Mouse (Mus musculus): ENCODE data around the gene Gm4894. TPM values are rescaled to one million over a fixed set of nuclear protein-coding genes. Genes with fewer than 3 reads are reported as not detected.

The Gm4894 gene
- not detected in 2 replicates for polyA plus RNA-seq (2016; fragmentation: Nextera tagmentation; extraction: Ambion mirVana)

DNA sequence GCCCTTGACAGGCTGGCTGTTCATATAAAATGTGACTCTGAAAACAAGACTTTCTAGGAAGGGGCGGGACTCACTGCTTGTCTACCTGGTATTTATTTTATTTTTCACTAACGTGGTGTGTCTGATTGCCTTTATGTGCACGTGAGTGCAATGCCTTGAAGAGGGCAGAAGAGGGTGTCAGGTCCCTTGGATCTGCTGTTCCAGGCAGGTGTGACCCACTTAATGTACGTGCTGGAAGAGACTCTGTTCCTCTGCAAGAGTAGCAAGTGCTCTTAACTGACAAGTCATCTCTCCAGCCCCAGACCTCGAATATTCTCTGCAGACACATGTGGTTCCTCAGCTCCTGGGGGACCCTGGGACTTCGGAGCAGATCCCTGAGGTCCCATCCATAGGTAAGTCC, at the start of gene Gm4894:
Gm4894 (plus strand) TSS at position 301 of the 400 bp plus-strand sequence.
- H3K4me3 ChIP-seq = no peak within 1 kb of the TSS
- no peak within 1 kb of the TSS for H3K27ac ChIP-seq (ENCODE audit: poor library complexity, severe bottlenecking)
- WGBS = 68% methylated on average over 6 of the region's 6 CpGs
- H3K36me3 ChIP-seq = no peaks in the 10 kb centered on the region
- H3K4me1 ChIP-seq (replicated peaks) = no peaks in the 10 kb centered on the region
- no peak within 1 kb of the TSS for H3K9ac ChIP-seq
- H3K27me3 ChIP-seq (replicated peaks) = no peaks in the 10 kb centered on the region
- no peaks in the 10 kb centered on the region for H3K9me3 ChIP-seq (replicated peaks)
- no peak for ATAC-seq (ENCODE audit: insufficient number of reproducible peaks, low FRiP score)
- no peak within 1 kb of the TSS for H3K4me2 ChIP-seq

DNA sequence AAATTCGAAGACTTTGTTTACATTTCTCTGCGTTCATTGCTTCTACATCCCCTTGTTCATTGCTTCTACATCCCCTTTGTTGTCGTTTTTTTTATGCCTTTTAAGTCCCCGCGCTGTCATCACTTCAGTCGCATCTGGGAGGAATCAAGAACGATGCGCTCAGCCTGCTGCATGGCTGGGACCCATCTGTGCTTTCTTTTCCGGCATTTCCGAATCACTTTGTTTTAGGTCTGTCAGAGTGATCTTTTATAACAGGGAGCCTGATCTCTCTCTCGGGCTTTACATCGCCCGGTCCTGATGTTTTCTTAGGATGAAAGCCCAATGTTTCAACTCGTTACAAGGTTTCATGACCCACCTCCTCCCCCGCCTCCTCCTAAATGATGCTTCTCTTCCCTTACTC, 44.0 kb upstream of the Gm4894 start:
- Histone ChIP-seq H3K27me3 (replicated peaks) (0 out of 2 replicates have a peak, but pooled peaks cover 3% of the 10 kb centered on the region), H3K9me3 (replicated peaks) (no peaks in the 10 kb centered on the region), H3K4me1 (replicated peaks) (no peaks in the 10 kb centered on the region), H3K9ac (no peak overlapping the region), H3K4me2 (no peak overlapping the region), H3K36me3 (no peaks in the 10 kb centered on the region), H3K4me3 (no peak overlapping the region), H3K27ac (ENCODE audit: poor library complexity, severe bottlenecking) (no peak overlapping the region)
- 42% methylated on average over 15 of the region's 15 CpGs for WGBS
- ATAC-seq (ENCODE audit: insufficient number of reproducible peaks, low FRiP score) = no peak

DNA sequence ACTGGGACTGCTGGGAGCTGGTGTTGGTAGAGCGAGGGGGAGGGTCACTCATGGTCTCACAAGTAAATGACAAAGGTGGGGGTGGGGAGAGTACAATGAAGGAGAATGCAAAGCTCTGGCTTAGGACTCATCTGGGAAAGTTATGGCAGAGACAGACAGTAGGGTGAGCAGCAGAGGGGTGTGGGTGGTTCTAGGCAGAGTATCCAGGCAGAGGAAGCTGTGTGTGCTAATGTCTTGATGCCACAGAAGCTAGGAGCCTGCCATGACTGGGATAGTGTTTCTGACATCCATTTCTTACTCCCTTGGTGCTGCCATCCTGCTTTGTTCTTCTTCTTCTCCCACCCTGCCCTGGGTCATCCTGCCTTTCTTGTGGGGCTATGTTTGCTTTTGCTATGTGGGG, 38.8 kb upstream of the Gm4894 start:
- H3K36me3 ChIP-seq = no peaks in the 10 kb centered on the region
- H3K4me1 ChIP-seq (replicated peaks) = no peaks in the 10 kb centered on the region
- H3K9me3 ChIP-seq (replicated peaks) = no peaks in the 10 kb centered on the region
- H3K27me3 ChIP-seq (replicated peaks) = 0 out of 2 replicates have a peak, but pooled peaks cover 3% of the 10 kb centered on the region
- H3K27ac ChIP-seq (ENCODE audit: poor library complexity, severe bottlenecking) = no peak overlapping the region
- no peak overlapping the region for H3K9ac ChIP-seq
- no peak for ATAC-seq (ENCODE audit: insufficient number of reproducible peaks, low FRiP score)
- WGBS = 25% methylated on average over 1 of the region's 1 CpGs
- no peak overlapping the region for H3K4me3 ChIP-seq
- H3K4me2 ChIP-seq = no peak overlapping the region

- H3K4me1 ChIP-seq (replicated peaks) = no peaks in the 10 kb centered on the region
- no peak for ATAC-seq (ENCODE audit: insufficient number of reproducible peaks, low FRiP score)
- no peak overlapping the region for H3K4me2 ChIP-seq
- WGBS = 26% methylated on average over 2 of the region's 2 CpGs
- no peak overlapping the region for H3K9ac ChIP-seq
- no peak overlapping the region for H3K27ac ChIP-seq (ENCODE audit: poor library complexity, severe bottlenecking)
- H3K4me3 ChIP-seq = no peak overlapping the region
- H3K36me3 ChIP-seq = no peaks in the 10 kb centered on the region
- no peaks in the 10 kb centered on the region for H3K27me3 ChIP-seq (replicated peaks)
- H3K9me3 ChIP-seq (replicated peaks) = no peaks in the 10 kb centered on the region
Observed at GRCm38 (mm10) chr9:49214734-49215133, 35.6 kb upstream of the Gm4894 start.

- ATAC-seq (ENCODE audit: insufficient number of reproducible peaks, low FRiP score) = no peak
- Histone ChIP-seq H3K4me1 (replicated peaks) (no peaks in the 10 kb centered on the region), H3K4me2 (no peak overlapping the region), H3K9me3 (replicated peaks) (no peaks in the 10 kb centered on the region), H3K36me3 (no peaks in the 10 kb centered on the region), H3K27me3 (replicated peaks) (no peaks in the 10 kb centered on the region), H3K4me3 (no peak overlapping the region), H3K27ac (ENCODE audit: poor library complexity, severe bottlenecking) (no peak overlapping the region), H3K9ac (no peak overlapping the region)
- 84% methylated on average over 20 of the region's 20 CpGs for WGBS
Observed at GRCm38 (mm10) chr9:49217626-49218607, 32.4 kb upstream of the Gm4894 start.

GRCm38 (mm10) chr9:49224488-49224887, 25.8 kb upstream of the Gm4894 start:
- no peak overlapping the region for H3K4me2 ChIP-seq
- no peak overlapping the region for H3K27ac ChIP-seq (ENCODE audit: poor library complexity, severe bottlenecking)
- no peak overlapping the region for H3K9ac ChIP-seq
- no peaks in the 10 kb centered on the region for H3K27me3 ChIP-seq (replicated peaks)
- ATAC-seq (ENCODE audit: insufficient number of reproducible peaks, low FRiP score) = no peak
- no peaks in the 10 kb centered on the region for H3K9me3 ChIP-seq (replicated peaks)
- WGBS = 72% methylated on average over 10 of the region's 10 CpGs
- no peak overlapping the region for H3K4me3 ChIP-seq
- H3K36me3 ChIP-seq = no peaks in the 10 kb centered on the region
- H3K4me1 ChIP-seq (replicated peaks) = no peaks in the 10 kb centered on the region; the same call in 1 of the 2 replicates

- no peaks in the 10 kb centered on the region; the same call in 1 of the 2 replicates for H3K4me1 ChIP-seq (replicated peaks)
- ATAC-seq (ENCODE audit: insufficient number of reproducible peaks, low FRiP score) = no peak
- no peak overlapping the region for H3K9ac ChIP-seq
- WGBS = 69% methylated on average over 9 of the region's 9 CpGs
- H3K4me2 ChIP-seq = no peak overlapping the region
- no peaks in the 10 kb centered on the region for H3K36me3 ChIP-seq
- no peak overlapping the region for H3K4me3 ChIP-seq
- no peaks in the 10 kb centered on the region for H3K9me3 ChIP-seq (replicated peaks)
- H3K27me3 ChIP-seq (replicated peaks) = no peaks in the 10 kb centered on the region
- H3K27ac ChIP-seq (ENCODE audit: poor library complexity, severe bottlenecking) = no peak overlapping the region
Observed at GRCm38 (mm10) chr9:49227442-49227841, 22.9 kb upstream of the Gm4894 start.

DNA sequence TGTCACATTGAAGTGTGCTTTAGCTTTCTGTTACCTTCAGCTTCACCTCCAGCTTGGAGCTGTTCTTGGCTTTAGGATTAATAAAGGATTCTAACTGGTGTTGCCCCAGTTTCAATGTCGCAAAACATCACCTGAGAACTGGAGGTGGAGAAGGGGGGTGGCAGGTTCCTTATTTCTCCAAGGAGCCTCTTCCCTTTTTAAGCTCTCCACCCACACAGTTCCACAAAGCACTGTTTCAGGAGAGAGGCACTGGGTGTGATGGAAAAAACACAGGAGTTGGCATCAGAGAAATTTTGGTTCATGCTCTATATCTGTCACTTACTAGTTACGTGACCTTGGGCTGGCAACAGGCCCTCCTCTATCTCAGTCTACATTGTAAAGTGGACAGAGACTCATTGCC, 21.3 kb upstream of the Gm4894 start:
- Histone ChIP-seq H3K9me3 (replicated peaks) (no peaks in the 10 kb centered on the region), H3K36me3 (no peaks in the 10 kb centered on the region), H3K4me1 (replicated peaks) (no peaks in the 10 kb centered on the region; the same call in 1 of the 2 replicates), H3K4me2 (no peak overlapping the region), H3K27me3 (replicated peaks) (no peaks in the 10 kb centered on the region), H3K9ac (no peak overlapping the region), H3K4me3 (no peak overlapping the region), H3K27ac (ENCODE audit: poor library complexity, severe bottlenecking) (no peak overlapping the region)
- 66% methylated on average over 2 of the region's 2 CpGs for WGBS
- no peak for ATAC-seq (ENCODE audit: insufficient number of reproducible peaks, low FRiP score)

- Histone ChIP-seq H3K4me1 (replicated peaks) (no peaks in the 10 kb centered on the region), H3K36me3 (no peaks in the 10 kb centered on the region), H3K27me3 (replicated peaks) (no peaks in the 10 kb centered on the region), H3K9me3 (replicated peaks) (no peaks in the 10 kb centered on the region), H3K9ac (no peak overlapping the region), H3K4me2 (no peak overlapping the region), H3K27ac (ENCODE audit: poor library complexity, severe bottlenecking) (no peak overlapping the region), H3K4me3 (no peak overlapping the region)
- no peak for ATAC-seq (ENCODE audit: insufficient number of reproducible peaks, low FRiP score)
- WGBS = 24% methylated on average over 7 of the region's 7 CpGs
Observed at GRCm38 (mm10) chr9:49246839-49247238, 3.5 kb upstream of the Gm4894 start.

GRCm38 (mm10) chr9:49268949-49269348, 18.6 kb downstream of the Gm4894 start:
- H3K4me3 ChIP-seq = no peak overlapping the region
- no peaks in the 10 kb centered on the region for H3K9me3 ChIP-seq (replicated peaks)
- WGBS = 77% methylated on average over 7 of the region's 7 CpGs
- no peak overlapping the region for H3K27ac ChIP-seq (ENCODE audit: poor library complexity, severe bottlenecking)
- no peaks in the 10 kb centered on the region for H3K4me1 ChIP-seq (replicated peaks)
- H3K27me3 ChIP-seq (replicated peaks) = no peaks in the 10 kb centered on the region
- H3K9ac ChIP-seq = no peak overlapping the region
- no peak for ATAC-seq (ENCODE audit: insufficient number of reproducible peaks, low FRiP score)
- no peaks in the 10 kb centered on the region for H3K36me3 ChIP-seq
- H3K4me2 ChIP-seq = no peak overlapping the region

GRCm38 (mm10) chr9:49273566-49273965, 23.2 kb downstream of the Gm4894 start:
- Histone ChIP-seq H3K4me2 (no peak overlapping the region), H3K4me1 (replicated peaks) (no peaks in the 10 kb centered on the region), H3K27ac (ENCODE audit: poor library complexity, severe bottlenecking) (no peak overlapping the region), H3K9ac (no peak overlapping the region), H3K36me3 (no peaks in the 10 kb centered on the region), H3K9me3 (replicated peaks) (no peaks in the 10 kb centered on the region), H3K27me3 (replicated peaks) (no peaks in the 10 kb centered on the region), H3K4me3 (no peak overlapping the region)
- 71% methylated on average over 7 of the region's 7 CpGs for WGBS
- no peak for ATAC-seq (ENCODE audit: insufficient number of reproducible peaks, low FRiP score)

Measured in heart, embryonic 12.5 days (tissue).